Mouse (Mus musculus): Measurements from ENCODE around the gene A230072I06Rik. TPM values are rescaled to one million over a fixed set of nuclear protein-coding genes. Genes with fewer than 3 reads are reported as not detected.

A230072I06Rik gene
- polyA plus RNA-seq, 1 experiment from 2014 or later, result not detected

DNA sequence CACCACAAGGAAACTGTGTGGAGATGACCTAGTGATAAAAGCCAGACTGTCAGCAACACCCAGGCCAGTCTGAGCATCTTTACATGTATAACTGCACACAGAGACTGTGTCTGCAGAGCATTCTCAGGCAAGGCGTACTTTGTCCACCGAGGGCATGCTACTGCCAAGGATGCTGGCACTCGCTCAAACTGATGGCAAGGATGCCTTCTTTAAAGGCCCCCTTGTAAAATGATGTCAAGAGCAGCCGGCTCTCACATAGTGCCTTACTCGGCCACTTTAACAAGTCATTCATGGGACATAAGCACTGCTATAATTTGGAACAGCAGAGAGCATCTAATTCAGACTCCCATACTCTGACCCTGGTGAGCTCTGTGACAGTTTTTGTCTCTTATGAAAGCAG lies 36.6 kb downstream of the A230072I06Rik start:
- no peaks in the 10 kb centered on the region; the same call in 1 of the 2 replicates for H3K27me3 ChIP-seq (ENCODE audit: control insufficient read depth, insufficient read depth, low read depth, low read length)
- H3K9me3 ChIP-seq (replicated peaks; ENCODE audit: control insufficient read depth, low read length), result no peaks in the 10 kb centered on the region
- no peak overlapping the region for H3K9ac ChIP-seq (ENCODE audit: low read depth, low read length)
- H3K4me3 ChIP-seq (ENCODE audit: low read depth, low read length), result no peak overlapping the region
- no peaks in the 10 kb centered on the region for H3K36me3 ChIP-seq (ENCODE audit: control insufficient read depth, insufficient read depth)
- no peaks in the 10 kb centered on the region for H3K4me1 ChIP-seq (ENCODE audit: control insufficient read depth, low read depth, low read length)
- no peak overlapping the region for H3K27ac ChIP-seq (ENCODE audit: low read length)
- H3K4me2 ChIP-seq (ENCODE audit: low read depth, low read length), result no peak overlapping the region
- no peak for ATAC-seq (ENCODE audit: low read depth)
- WGBS (ENCODE audit: insufficient replicate concordance), result 53% methylated on average over 5 of the region's 5 CpGs

- Histone ChIP-seq H3K4me2 (ENCODE audit: low read depth, low read length) (no peak overlapping the region), H3K27me3 (ENCODE audit: control insufficient read depth, insufficient read depth, low read depth, low read length) (no peaks in the 10 kb centered on the region; the same call in 1 of the 2 replicates), H3K9me3 (replicated peaks; ENCODE audit: control insufficient read depth, low read length) (no peaks in the 10 kb centered on the region), H3K36me3 (ENCODE audit: control insufficient read depth, insufficient read depth) (no peaks in the 10 kb centered on the region), H3K4me3 (ENCODE audit: low read depth, low read length) (no peak overlapping the region), H3K4me1 (ENCODE audit: control insufficient read depth, low read depth, low read length) (no peaks in the 10 kb centered on the region), H3K27ac (ENCODE audit: low read length) (no peak overlapping the region), H3K9ac (ENCODE audit: low read depth, low read length) (no peak overlapping the region)
- ATAC-seq (ENCODE audit: low read depth), result no peak
- WGBS (ENCODE audit: insufficient replicate concordance), result 67% methylated on average over 11 of the region's 11 CpGs
Observed at GRCm38 (mm10) chr8:12319755-12320455, 41.3 kb downstream of the A230072I06Rik start.

- no peak overlapping the region for H3K27ac ChIP-seq (ENCODE audit: low read length)
- H3K36me3 ChIP-seq (ENCODE audit: control insufficient read depth, insufficient read depth), result no peaks in the 10 kb centered on the region
- H3K4me2 ChIP-seq (ENCODE audit: low read depth, low read length), result no peak overlapping the region
- H3K4me3 ChIP-seq (ENCODE audit: low read depth, low read length), result no peak overlapping the region
- ATAC-seq (ENCODE audit: low read depth), result no peak
- 64% methylated on average over 6 of the region's 6 CpGs for WGBS (ENCODE audit: insufficient replicate concordance)
- no peaks in the 10 kb centered on the region for H3K27me3 ChIP-seq (ENCODE audit: control insufficient read depth, insufficient read depth, low read depth, low read length)
- no peaks in the 10 kb centered on the region for H3K4me1 ChIP-seq (ENCODE audit: control insufficient read depth, low read depth, low read length)
- H3K9ac ChIP-seq (ENCODE audit: low read depth, low read length), result no peak overlapping the region
- no peaks in the 10 kb centered on the region for H3K9me3 ChIP-seq (replicated peaks; ENCODE audit: control insufficient read depth, low read length)
Observed at GRCm38 (mm10) chr8:12322071-12322470, 43.5 kb downstream of the A230072I06Rik start.

- H3K4me2 ChIP-seq (ENCODE audit: low read depth, low read length), result no peak overlapping the region
- H3K4me1 ChIP-seq (ENCODE audit: control insufficient read depth, low read depth, low read length), result no peaks in the 10 kb centered on the region
- 67% methylated on average over 3 of the region's 3 CpGs for WGBS (ENCODE audit: insufficient replicate concordance)
- no peak overlapping the region for H3K4me3 ChIP-seq (ENCODE audit: low read depth, low read length)
- no peaks in the 10 kb centered on the region for H3K27me3 ChIP-seq (ENCODE audit: control insufficient read depth, insufficient read depth, low read depth, low read length)
- H3K36me3 ChIP-seq (ENCODE audit: control insufficient read depth, insufficient read depth), result no peaks in the 10 kb centered on the region
- ATAC-seq (ENCODE audit: low read depth), result no peak
- H3K9me3 ChIP-seq (replicated peaks; ENCODE audit: control insufficient read depth, low read length), result no peaks in the 10 kb centered on the region
- H3K27ac ChIP-seq (ENCODE audit: low read length), result no peak overlapping the region
- H3K9ac ChIP-seq (ENCODE audit: low read depth, low read length), result no peak overlapping the region
Observed at GRCm38 (mm10) chr8:12323238-12323637, 44.6 kb downstream of the A230072I06Rik start.

DNA sequence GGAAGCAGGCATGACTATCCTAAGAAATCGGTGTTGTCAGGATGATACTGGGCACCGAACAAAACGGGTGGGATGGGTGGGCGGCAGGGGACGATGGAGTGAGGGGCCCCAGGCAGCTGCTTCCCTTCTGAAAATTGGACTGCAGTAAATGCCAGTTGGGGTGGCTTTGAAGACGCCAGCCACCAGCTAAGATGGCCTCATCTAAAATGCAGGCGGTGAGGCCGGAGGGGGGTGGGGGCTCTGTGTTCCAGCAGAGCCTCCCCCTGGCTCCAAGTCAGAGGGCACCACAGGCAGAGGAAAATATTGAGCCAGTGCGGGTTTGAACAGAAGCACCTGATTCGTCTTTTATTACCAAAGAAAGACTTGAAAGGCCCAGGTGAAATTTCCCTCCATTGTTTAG lies 45.9 kb downstream of the A230072I06Rik start:
- Histone ChIP-seq H3K9me3 (replicated peaks; ENCODE audit: control insufficient read depth, low read length) (no peaks in the 10 kb centered on the region), H3K36me3 (ENCODE audit: control insufficient read depth, insufficient read depth) (no peaks in the 10 kb centered on the region), H3K9ac (ENCODE audit: low read depth, low read length) (no peak overlapping the region), H3K4me1 (ENCODE audit: control insufficient read depth, low read depth, low read length) (no peaks in the 10 kb centered on the region), H3K4me3 (ENCODE audit: low read depth, low read length) (no peak overlapping the region), H3K27ac (ENCODE audit: low read length) (no peak overlapping the region), H3K27me3 (ENCODE audit: control insufficient read depth, insufficient read depth, low read depth, low read length) (no peaks in the 10 kb centered on the region), H3K4me2 (ENCODE audit: low read depth, low read length) (no peak overlapping the region)
- no peak for ATAC-seq (ENCODE audit: low read depth)
- WGBS (ENCODE audit: insufficient replicate concordance), result 50% methylated on average over 10 of the region's 10 CpGs

DNA sequence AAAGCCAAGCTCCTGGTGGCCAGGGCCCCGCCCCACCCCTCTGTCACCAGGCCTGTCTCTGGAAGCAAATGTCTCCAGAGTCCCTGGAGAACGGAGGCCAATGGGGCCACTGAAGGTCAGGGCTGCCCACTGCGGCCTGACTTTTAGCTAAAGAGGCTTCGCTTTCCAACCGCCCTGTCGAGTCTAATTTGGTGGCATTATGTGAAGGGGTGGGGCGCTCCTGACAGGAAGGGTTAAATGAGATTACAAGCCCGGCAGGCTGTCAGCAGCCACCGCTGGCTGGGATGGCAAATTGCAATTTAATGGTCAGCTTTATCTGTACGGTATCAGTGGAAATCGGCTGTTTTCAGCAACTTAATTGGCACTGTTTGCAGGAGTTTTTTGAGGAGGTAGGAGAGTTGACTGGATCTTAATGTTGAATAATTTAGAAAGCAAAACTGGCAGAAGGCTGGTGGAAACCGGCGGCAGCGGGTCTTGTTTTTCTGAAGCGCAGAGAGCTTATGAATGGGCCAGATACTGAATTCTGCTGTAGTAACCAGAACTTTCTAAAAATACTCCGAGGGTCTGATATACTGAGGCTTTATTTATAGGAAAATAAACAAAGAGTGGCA lies 46.5 kb downstream of the A230072I06Rik start:
- 30% methylated on average over 16 of the region's 16 CpGs for WGBS (ENCODE audit: insufficient replicate concordance)
- Histone ChIP-seq H3K9ac (ENCODE audit: low read depth, low read length) (no peak overlapping the region), H3K27ac (ENCODE audit: low read length) (no peak overlapping the region), H3K4me3 (ENCODE audit: low read depth, low read length) (no peak overlapping the region), H3K36me3 (ENCODE audit: control insufficient read depth, insufficient read depth) (no peaks in the 10 kb centered on the region), H3K27me3 (ENCODE audit: control insufficient read depth, insufficient read depth, low read depth, low read length) (no peaks in the 10 kb centered on the region), H3K4me2 (ENCODE audit: low read depth, low read length) (no peak overlapping the region), H3K9me3 (replicated peaks; ENCODE audit: control insufficient read depth, low read length) (no peaks in the 10 kb centered on the region), H3K4me1 (ENCODE audit: control insufficient read depth, low read depth, low read length) (no peaks in the 10 kb centered on the region)
- ATAC-seq (ENCODE audit: low read depth), result no peak

- H3K9me3 ChIP-seq (replicated peaks; ENCODE audit: control insufficient read depth, low read length), result no peaks in the 10 kb centered on the region
Observed at GRCm38 (mm10) chr8:12327187-12327586, 48.6 kb downstream of the A230072I06Rik start.

GRCm38 (mm10) chr8:12327707-12328471 lies 49.3 kb downstream of the A230072I06Rik start:
- no peaks in the 10 kb centered on the region for H3K4me1 ChIP-seq (ENCODE audit: control insufficient read depth, low read depth, low read length)
- 71% methylated on average over 21 of the region's 21 CpGs for WGBS (ENCODE audit: insufficient replicate concordance)
- H3K27ac ChIP-seq (ENCODE audit: low read length), result no peak overlapping the region
- no peak overlapping the region for H3K4me2 ChIP-seq (ENCODE audit: low read depth, low read length)
- no peak for ATAC-seq (ENCODE audit: low read depth)
- no peak overlapping the region for H3K4me3 ChIP-seq (ENCODE audit: low read depth, low read length)
- H3K27me3 ChIP-seq (ENCODE audit: control insufficient read depth, insufficient read depth, low read depth, low read length), result no peaks in the 10 kb centered on the region
- H3K36me3 ChIP-seq (ENCODE audit: control insufficient read depth, insufficient read depth), result no peaks in the 10 kb centered on the region
- no peaks in the 10 kb centered on the region for H3K9me3 ChIP-seq (replicated peaks; ENCODE audit: control insufficient read depth, low read length)
- H3K9ac ChIP-seq (ENCODE audit: low read depth, low read length), result no peak overlapping the region

More at GRCm38 (mm10) chr8:12327187-12327586, 48.6 kb downstream of the A230072I06Rik start:
- no peak overlapping the region for H3K27ac ChIP-seq (ENCODE audit: low read length)
- ATAC-seq (ENCODE audit: low read depth), result no peak
- no peaks in the 10 kb centered on the region for H3K27me3 ChIP-seq (ENCODE audit: control insufficient read depth, insufficient read depth, low read depth, low read length)
- no peak overlapping the region for H3K9ac ChIP-seq (ENCODE audit: low read depth, low read length)
- H3K4me1 ChIP-seq (ENCODE audit: control insufficient read depth, low read depth, low read length), result no peaks in the 10 kb centered on the region
- no peak overlapping the region for H3K4me3 ChIP-seq (ENCODE audit: low read depth, low read length)
- no peaks in the 10 kb centered on the region for H3K36me3 ChIP-seq (ENCODE audit: control insufficient read depth, insufficient read depth)
- H3K4me2 ChIP-seq (ENCODE audit: low read depth, low read length), result no peak overlapping the region
- whole genome bisulfite sequencing (ENCODE audit: insufficient replicate concordance), result 62% methylated on average over 13 of the region's 13 CpGs

- Histone ChIP-seq H3K9me3 (replicated peaks; ENCODE audit: control insufficient read depth, low read length) (no peaks in the 10 kb centered on the region), H3K9ac (ENCODE audit: low read depth, low read length) (no peak overlapping the region), H3K27me3 (ENCODE audit: control insufficient read depth, insufficient read depth, low read depth, low read length) (no peaks in the 10 kb centered on the region), H3K4me1 (ENCODE audit: control insufficient read depth, low read depth, low read length) (no peaks in the 10 kb centered on the region), H3K36me3 (ENCODE audit: control insufficient read depth, insufficient read depth) (no peaks in the 10 kb centered on the region), H3K27ac (ENCODE audit: low read length) (no peak overlapping the region), H3K4me2 (ENCODE audit: low read depth, low read length) (no peak overlapping the region), H3K4me3 (ENCODE audit: low read depth, low read length) (no peak overlapping the region)
- no peak for ATAC-seq (ENCODE audit: low read depth)
- 55% methylated on average over 9 of the region's 9 CpGs for WGBS (ENCODE audit: insufficient replicate concordance)
Observed at GRCm38 (mm10) chr8:12328476-12328875, 49.9 kb downstream of the A230072I06Rik start.

All from liver, embryonic 16.5 days (tissue).